Comparison of ENCODE assay signal across 16 mouse cellular contexts in the genomic region with DNA sequence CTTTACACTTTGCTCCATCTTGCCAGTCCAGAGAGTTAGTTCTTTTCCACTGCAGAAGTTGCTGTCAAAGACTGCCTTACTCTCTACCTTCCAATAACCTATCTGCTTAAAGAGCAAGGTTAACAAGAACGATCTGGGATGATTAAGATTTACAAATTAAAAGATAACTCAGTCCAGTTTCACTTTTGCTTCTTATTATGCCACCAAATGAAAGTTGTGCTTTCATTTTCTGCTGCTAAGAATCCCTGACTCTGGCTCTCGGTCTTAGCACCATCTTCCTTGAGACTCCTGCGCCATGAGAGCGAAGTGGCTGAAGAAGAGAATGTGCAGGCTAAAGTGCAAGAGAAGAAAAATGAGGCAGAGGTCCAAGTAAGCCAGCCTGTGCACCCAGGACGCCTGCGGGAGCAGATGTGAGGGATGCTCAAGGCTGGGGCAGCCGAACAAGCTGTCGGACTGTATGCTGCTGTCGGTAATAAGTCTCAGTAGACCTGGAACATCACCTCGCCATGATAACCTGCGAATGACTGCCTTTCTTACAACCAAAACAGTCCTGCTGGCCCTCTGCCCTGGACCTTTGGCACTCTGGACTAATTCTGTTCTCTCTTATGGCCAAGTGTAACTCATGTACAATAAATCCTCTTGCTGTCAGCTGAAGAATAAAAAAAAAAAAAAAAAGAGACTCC. TPM values are rescaled to one million over a fixed set of nuclear protein-coding genes. Genes with fewer than 3 reads are reported as not detected.
A peak's percentile ranks its signal among the peaks of the same experiment; 100 is the strongest.
DNase-seq lines count a peak whose midpoint lies in the region; ATAC-seq and TF ChIP-seq lines count a peak whose summit lies in the region.
"Had no signal": no experiment of that assay in that cellular context is flagged by ENCODE, and none has a peak within 500 bp of the region (broad histone marks: within the 10 kb centered on the region; RNA-seq: fewer than 3 reads in every experiment).

No protein-coding gene starts in this region.

- peaks cover 33% of the 10 kb centered on the region for H3K36me3 ChIP-seq in heart, embryonic 10.5 days
- no peaks in the 10 kb centered on the region; the same call in 1 of the 2 replicates for H3K36me3 ChIP-seq in forebrain, postnatal 0 days (ENCODE audit: insufficient read depth)

- H3K4me3 ChIP-seq in heart, embryonic 10.5 days, result no peak overlapping the region
- no peak overlapping the region for H3K4me3 ChIP-seq in cerebellum, adult 2 months (replicated peaks; ENCODE audit: insufficient read depth, low read depth, low read length)
- H3K4me3 ChIP-seq in forebrain, postnatal 0 days (ENCODE audit: low read depth, low read length), result no peak overlapping the region
- H3K4me3 ChIP-seq: embryonic facial prominence, embryonic 12.5 days; heart, embryonic 12.5 days; midbrain, embryonic 15.5 days; neural tube, embryonic 12.5 days had no signal

- TF ChIP-seq POLR2A in cerebellum, adult 2 months (IDR thresholded peaks at IDR 0.05; ENCODE audit: borderline replicate concordance, insufficient read depth, low read length), result no peak

- 0 out of 2 replicates have a peak, but pooled peaks cover 8% of the 10 kb centered on the region for H3K4me1 ChIP-seq in heart, embryonic 10.5 days
- H3K4me1 ChIP-seq in cerebellum, adult 2 months (ENCODE audit: control insufficient read depth, insufficient read depth, low read length), result no peaks in the 10 kb centered on the region; the same call in 1 of the 2 replicates
- no peaks in the 10 kb centered on the region for H3K4me1 ChIP-seq in forebrain, postnatal 0 days (ENCODE audit: insufficient read depth)
- H3K4me1 ChIP-seq: embryonic facial prominence, embryonic 12.5 days; midbrain, embryonic 15.5 days; neural tube, embryonic 12.5 days had no signal

- WGBS in heart, embryonic 10.5 days, result 86% methylated on average over 11 of the region's 11 CpGs
- WGBS in cerebellum, adult 2 months, result 22% methylated on average over 11 of the region's 11 CpGs
- WGBS in forebrain, postnatal 0 days, result 96% methylated on average over 11 of the region's 11 CpGs

- no peak overlapping the region for H3K27ac ChIP-seq in heart, embryonic 10.5 days
- H3K27ac ChIP-seq in cerebellum, adult 2 months (ENCODE audit: insufficient read depth, low read length), result no peak overlapping the region
- no peak overlapping the region for H3K27ac ChIP-seq in forebrain, postnatal 0 days (ENCODE audit: low read depth, low read length)
- H3K27ac ChIP-seq: embryonic facial prominence, embryonic 12.5 days; kidney, postnatal 0 days; midbrain, embryonic 15.5 days; neural tube, embryonic 12.5 days had no signal

- H3K9ac ChIP-seq in forebrain, postnatal 0 days, result no peak overlapping the region
- H3K9ac ChIP-seq: embryonic facial prominence, embryonic 12.5 days; heart, embryonic 12.5 days; midbrain, embryonic 15.5 days; neural tube, embryonic 12.5 days had no signal

- H3K4me2 ChIP-seq in forebrain, postnatal 0 days (ENCODE audit: low read depth), result no peak overlapping the region
- H3K4me2 ChIP-seq: embryonic facial prominence, embryonic 12.5 days; heart, embryonic 12.5 days; liver, embryonic 11.5 days; midbrain, embryonic 15.5 days; neural tube, embryonic 12.5 days had no signal

- no peaks in the 10 kb centered on the region for H3K27me3 ChIP-seq in heart, embryonic 10.5 days (ENCODE audit: insufficient read depth, poor library complexity, severe bottlenecking)
- no peaks in the 10 kb centered on the region for H3K27me3 ChIP-seq in cerebellum, adult 2 months (ENCODE audit: control insufficient read depth, insufficient read depth, low read length)
- no peaks in the 10 kb centered on the region for H3K27me3 ChIP-seq in forebrain, postnatal 0 days (ENCODE audit: insufficient read depth, low read length)
- H3K27me3 ChIP-seq: embryonic facial prominence, embryonic 12.5 days; heart, embryonic 12.5 days; midbrain, embryonic 15.5 days; neural tube, embryonic 12.5 days had no signal

- DNase-seq in heart, embryonic 10.5 days (ENCODE audit: low spot score), result peak; percentile 71
- DNase-seq in heart, postnatal 36 days, result no peak
- peak; percentile 94 for DNase-seq in adipocyte (ENCODE audit: low spot score)
- DNase-seq in cerebellum, adult 2 months, result peak; percentile 56 to 57
- DNase-seq in kidney, adult 9 months, result peak; percentile 71
- DNase-seq in layer of hippocampus, postnatal 36 days, result no peak
- DNase-seq in forebrain, postnatal 0 days, result no peak
- DNase-seq in gastrocnemius, postnatal 36 days, result no peak
- DNase-seq: thymus, postnatal 14 days had no signal

- no peak for TF ChIP-seq CTCF in cerebellum, adult 2 months (IDR thresholded peaks at IDR 0.05; ENCODE audit: borderline replicate concordance, insufficient read depth, low read depth, low read length)
- no peak for TF ChIP-seq CTCF in forebrain, postnatal 0 days (IDR thresholded peaks at IDR 0.05; ENCODE audit: low read depth)

- no peak for ATAC-seq in forebrain, postnatal 0 days
- ATAC-seq: midbrain, embryonic 15.5 days had no signal

- intact Hi-C loops in heart, postnatal 36 days (cut with DNase I), result no loop called here
- intact Hi-C loops in gastrocnemius, postnatal 36 days (cut with DNase I), result no loop called here

- no peaks in the 10 kb centered on the region for H3K9me3 ChIP-seq in heart, embryonic 10.5 days
- H3K9me3 ChIP-seq in forebrain, postnatal 0 days (ENCODE audit: low read length), result no peaks in the 10 kb centered on the region
- H3K9me3 ChIP-seq: embryonic facial prominence, embryonic 12.5 days; G1E; heart, embryonic 12.5 days; midbrain, embryonic 15.5 days; neural tube, embryonic 12.5 days had no signal

RNA-seq across cellular contexts. Expression of gene Gins1, which starts 22.0 kb away (rescaled TPM):
- polyA plus RNA-seq in heart, embryonic 10.5 days (2016; fragmentation: Nextera tagmentation; extraction: Ambion mirVana), result 38.0 and 57.1 TPM in 2 replicates
- total RNA-seq in heart, postnatal 36 days (2021), result 1 to 10 TPM; 3.0 to 4.4 TPM
- 1.3 TPM in 2 replicates for polyA plus RNA-seq in cerebellum, adult 2 months (2012; rRNA removed)
- total RNA-seq in layer of hippocampus, postnatal 36 days (2021), result 1 to 10 TPM; 1.5 TPM
- total RNA-seq in forebrain, postnatal 0 days (2014; rRNA removed), result 11.2 and 12.8 TPM in 2 replicates
- polyA plus RNA-seq in forebrain, postnatal 0 days (2015; fragmentation: Nextera tagmentation; extraction: Ambion mirVana), result 15.5 and 17.5 TPM in 2 replicates
- 1 to 10 TPM; 1.3 to 2.8 TPM for total RNA-seq in gastrocnemius, postnatal 36 days (2021)

RNA-seq across cellular contexts. Expression of gene Abhd12, which starts 22.6 kb away (rescaled TPM):
- 53.7 and 54.8 TPM in 2 replicates for polyA plus RNA-seq in heart, embryonic 10.5 days (2016; fragmentation: Nextera tagmentation; extraction: Ambion mirVana)
- total RNA-seq in heart, postnatal 36 days (2021), result 10 to 100 TPM; 47.8 to 50.3 TPM
- 259 and 263 TPM in 2 replicates for polyA plus RNA-seq in cerebellum, adult 2 months (2012; rRNA removed)
- total RNA-seq in layer of hippocampus, postnatal 36 days (2021), result 100 to 1,000 TPM; 301 to 309 TPM
- 146 and 152 TPM in 2 replicates for total RNA-seq in forebrain, postnatal 0 days (2014; rRNA removed)
- 149 and 150 TPM in 2 replicates for polyA plus RNA-seq in forebrain, postnatal 0 days (2015; fragmentation: Nextera tagmentation; extraction: Ambion mirVana)
- total RNA-seq in gastrocnemius, postnatal 36 days (2021), result 10 to 100 TPM; 24.1 to 24.8 TPM

Comparison
In these comparisons a context has a peak if more than half of its experiments do, and no peak if none do; other contexts are left out.
1. DNase-seq: peak in heart, embryonic 10.5 days (single experiment), adipocyte (single experiment), cerebellum, adult 2 months (2 of 2) and kidney, adult 9 months (single experiment); none in heart, postnatal 36 days (0 of 2), layer of hippocampus, postnatal 36 days (0 of 2), forebrain, postnatal 0 days (single experiment) and gastrocnemius, postnatal 36 days (0 of 2).